Mouse (Mus musculus) liver, embryonic 16.5 days (tissue): ENCODE data around the gene Ifnl3. TPM values are rescaled to one million over a fixed set of nuclear protein-coding genes. Genes with fewer than 3 reads are reported as not detected.
"Not testable (repeated sequence)": the region's sequence is repeated elsewhere in the genome, so short reads cannot be mapped to it uniquely, and the experiment has no call there.

Experiments
- ATAC-seq: fragments of 200-750 bp; cut with Nextera tagmentation; 2 replicates; pipeline ENCODE4 v1.8.0; 2017; ENCODE audit warnings: low read depth, mild to moderate bottlenecking, moderate number of reproducible peaks, moderate library complexity
- H3K27ac ChIP-seq: fragments of 300-500 bp; sonication (generic); 2 replicates; pipeline ENCODE4 v1.5.1; 2014; ENCODE audit warnings: mild to moderate bottlenecking, low read length
- H3K27me3 ChIP-seq: fragments of 300-500 bp; sonication (generic); 2 replicates; pipeline ENCODE4 v1.6.1; 2014; ENCODE audit warnings: low read depth, low read length, mixed read lengths; ENCODE audit not compliant: control insufficient read depth, insufficient read depth
- H3K36me3 ChIP-seq: fragments of 300-500 bp; sonication (generic); 2 replicates; pipeline ENCODE4 v1.6.1; 2014; ENCODE audit warnings: mild to moderate bottlenecking; ENCODE audit not compliant: control insufficient read depth, insufficient read depth
- H3K4me1 ChIP-seq: fragments of 300-500 bp; sonication (generic); 2 replicates; pipeline ENCODE4 v1.6.1; 2014; ENCODE audit warnings: low read depth, low read length, mixed read lengths; ENCODE audit not compliant: control insufficient read depth
- H3K4me2 ChIP-seq: fragments of 300-500 bp; sonication (generic); 2 replicates; pipeline ENCODE4 v1.6.1; 2014; ENCODE audit warnings: low read depth, low read length, mixed read lengths
- H3K4me3 ChIP-seq: fragments of 300-500 bp; sonication (generic); 2 replicates; pipeline ENCODE4 v1.5.1; 2014; ENCODE audit warnings: low read depth, mild to moderate bottlenecking, low read length
- H3K9ac ChIP-seq: fragments of 300-500 bp; sonication (generic); 2 replicates; pipeline ENCODE4 v1.6.1; 2014; ENCODE audit warnings: low read depth, low read length
- H3K9me3 ChIP-seq: fragments of 300-500 bp; sonication (generic); replicated peaks from 2 replicates; pipeline ENCODE4 v1.6.1; 2016; ENCODE audit warnings: low read length; ENCODE audit not compliant: control insufficient read depth
- WGBS: fragments of 180-500 bp; shearing (Covaris S2); extraction: QIAGEN DNeasy Blood & Tissue Kit; methylation state at CpG from one replicate; pipeline ENCODE4 v1.1.7; 2014; ENCODE audit not compliant: insufficient replicate concordance; 5-methylcytosine and 5-hydroxymethylcytosine counted together
- polyA plus RNA-seq: library from polyadenylated mRNA; unstranded; fragments of >200 nt; fragmentation: Nextera tagmentation; extraction: Ambion mirVana; gene quantifications from 2 replicates; pipeline ENCODE4 v1.2.1, GENCODE M21; 2015

The Ifnl3 gene
- polyA plus RNA-seq = not detected in 2 replicates

DNA sequence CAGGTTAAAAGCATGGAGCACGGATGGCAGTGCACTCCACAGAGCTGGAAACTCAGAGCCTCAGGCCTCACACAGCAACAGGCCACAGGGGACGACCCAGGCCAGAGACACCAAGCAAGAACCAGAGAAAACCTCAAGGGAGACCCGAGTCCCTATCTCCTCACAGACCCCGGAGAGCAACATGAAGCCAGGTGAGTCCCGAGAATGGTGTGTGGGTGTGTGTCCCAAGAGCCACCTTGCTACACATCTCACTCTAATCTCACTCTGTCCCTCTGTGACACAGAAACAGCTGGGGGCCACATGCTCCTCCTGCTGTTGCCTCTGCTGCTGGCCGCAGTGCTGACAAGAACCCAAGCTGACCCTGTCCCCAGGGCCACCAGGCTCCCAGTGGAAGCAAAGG is at the start of gene Ifnl3:
TSS of gene Ifnl3 (plus strand) at position 301 of the 400 bp plus-strand sequence.
- H3K36me3 ChIP-seq, H3K4me2 ChIP-seq, H3K9ac ChIP-seq, H3K4me3 ChIP-seq, H3K4me1 ChIP-seq, ATAC-seq, H3K9me3 ChIP-seq, H3K27ac ChIP-seq, H3K27me3 ChIP-seq: not testable (repeated sequence)
- 61% methylated on average over 5 of the region's 6 CpGs for WGBS

GRCm38 (mm10) chr7:28476191-28476590 is 46.4 kb upstream of the Ifnl3 start:
- H3K27ac ChIP-seq = no peak overlapping the region
- no peaks in the 10 kb centered on the region for H3K27me3 ChIP-seq
- no peak overlapping the region for H3K9ac ChIP-seq
- no peak overlapping the region for H3K4me3 ChIP-seq
- no peaks in the 10 kb centered on the region for H3K9me3 ChIP-seq
- no peaks in the 10 kb centered on the region for H3K4me1 ChIP-seq
- H3K36me3 ChIP-seq = no peaks in the 10 kb centered on the region
- WGBS = 77% methylated on average over 6 of the region's 6 CpGs
- no peak for ATAC-seq
- H3K4me2 ChIP-seq = no peak overlapping the region

DNA sequence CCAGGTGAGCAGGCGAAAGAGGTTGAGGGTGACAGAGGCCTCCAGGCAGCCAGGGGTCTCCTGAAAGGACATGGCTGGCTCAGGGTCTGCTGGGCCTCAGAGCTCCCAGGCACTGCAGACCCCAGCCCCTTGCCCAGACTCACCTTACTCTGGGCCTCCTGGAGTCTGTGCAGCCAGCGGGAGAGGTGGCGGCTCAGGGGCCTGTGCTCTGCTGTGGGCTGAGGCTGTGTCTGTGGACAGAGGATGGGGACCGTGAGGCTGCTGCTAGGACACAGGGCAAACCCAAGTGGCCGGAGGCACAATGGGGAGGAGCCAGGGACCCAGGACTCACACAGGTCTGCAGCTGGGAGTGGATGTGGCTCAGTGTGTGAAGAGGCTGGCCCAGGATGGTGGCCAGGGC is 45.3 kb upstream of the Ifnl3 start:
- H3K9me3 ChIP-seq = no peaks in the 10 kb centered on the region
- H3K4me1 ChIP-seq = no peaks in the 10 kb centered on the region
- H3K4me2 ChIP-seq = no peak overlapping the region
- no peak overlapping the region for H3K27ac ChIP-seq
- H3K36me3 ChIP-seq = no peaks in the 10 kb centered on the region
- H3K4me3 ChIP-seq = no peak overlapping the region
- no peak for ATAC-seq
- H3K27me3 ChIP-seq = no peaks in the 10 kb centered on the region
- H3K9ac ChIP-seq = no peak overlapping the region
- 71% methylated on average over 5 of the region's 5 CpGs for WGBS

GRCm38 (mm10) chr7:28478854-28479253 is 43.8 kb upstream of the Ifnl3 start:
- no peak for ATAC-seq
- no peaks in the 10 kb centered on the region for H3K4me1 ChIP-seq

GRCm38 (mm10) chr7:28482854-28483253 is 39.8 kb upstream of the Ifnl3 start:
- no peak overlapping the region for H3K4me2 ChIP-seq
- H3K27ac ChIP-seq = no peak overlapping the region
- no peak for ATAC-seq
- no peaks in the 10 kb centered on the region for H3K9me3 ChIP-seq
- no peaks in the 10 kb centered on the region for H3K36me3 ChIP-seq
- no peaks in the 10 kb centered on the region; the same call in none of the 2 replicates for H3K27me3 ChIP-seq
- no peak overlapping the region for H3K9ac ChIP-seq
- no peak overlapping the region for H3K4me3 ChIP-seq
- no peaks in the 10 kb centered on the region for H3K4me1 ChIP-seq
- WGBS = 72% methylated on average over 11 of the region's 11 CpGs

More at GRCm38 (mm10) chr7:28478854-28479253, 43.8 kb upstream of the Ifnl3 start:
- no peaks in the 10 kb centered on the region for H3K36me3 ChIP-seq
- H3K27ac ChIP-seq = no peak overlapping the region
- H3K4me2 ChIP-seq = no peak overlapping the region
- H3K27me3 ChIP-seq = no peaks in the 10 kb centered on the region
- H3K9me3 ChIP-seq = no peaks in the 10 kb centered on the region
- H3K4me3 ChIP-seq = no peak overlapping the region
- 7% methylated on average over 8 of the region's 8 CpGs for WGBS
- H3K9ac ChIP-seq = no peak overlapping the region

- Histone ChIP-seq H3K4me3 (no peak overlapping the region), H3K27me3 (no peaks in the 10 kb centered on the region; the same call in none of the 2 replicates), H3K36me3 (no peaks in the 10 kb centered on the region), H3K4me2 (no peak overlapping the region), H3K27ac (no peak overlapping the region), H3K9me3 (no peaks in the 10 kb centered on the region), H3K9ac (no peak overlapping the region), H3K4me1 (no peaks in the 10 kb centered on the region)
- 31% methylated on average over 4 of the region's 4 CpGs for WGBS
- ATAC-seq = no peak
Observed at GRCm38 (mm10) chr7:28484192-28484591, 38.4 kb upstream of the Ifnl3 start.

GRCm38 (mm10) chr7:28488030-28488491 is 34.6 kb upstream of the Ifnl3 start:
- Histone ChIP-seq H3K27ac (no peak overlapping the region), H3K4me2 (no peak overlapping the region), H3K9me3 (no peaks in the 10 kb centered on the region), H3K36me3 (no peaks in the 10 kb centered on the region), H3K4me3 (no peak overlapping the region), H3K27me3 (no peaks in the 10 kb centered on the region; the same call in none of the 2 replicates), H3K4me1 (no peaks in the 10 kb centered on the region), H3K9ac (no peak overlapping the region)
- WGBS = 9% methylated on average over 16 of the region's 16 CpGs
- ATAC-seq = no peak

DNA sequence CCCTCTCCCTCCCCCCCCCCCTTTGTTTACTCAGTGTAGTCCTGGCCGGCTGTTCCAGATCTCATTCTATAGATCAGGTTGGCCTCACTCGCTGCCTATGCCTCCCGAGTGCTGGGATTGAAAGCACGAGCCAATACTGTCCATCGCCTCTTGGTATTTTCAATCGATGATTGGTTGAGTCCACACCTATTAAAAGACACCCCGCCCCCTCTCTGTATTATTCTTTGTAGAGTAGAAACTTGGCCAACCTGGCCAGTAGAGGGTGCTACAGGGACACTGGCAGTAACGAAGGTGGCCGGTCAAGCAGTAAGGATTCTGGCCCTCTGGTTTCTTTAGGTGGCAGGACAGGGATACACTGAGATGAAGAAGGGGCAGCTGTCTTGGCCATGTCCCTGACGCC is 32.2 kb upstream of the Ifnl3 start:
- Histone ChIP-seq H3K9ac (no peak overlapping the region), H3K27me3 (no peaks in the 10 kb centered on the region; the same call in none of the 2 replicates), H3K36me3 (no peaks in the 10 kb centered on the region), H3K4me3 (no peak overlapping the region), H3K4me1 (no peaks in the 10 kb centered on the region), H3K9me3 (no peaks in the 10 kb centered on the region), H3K27ac (no peak overlapping the region), H3K4me2 (no peak overlapping the region)
- peak; percentile 41; the same call in 1 of the 2 replicates for ATAC-seq
- 7% methylated on average over 10 of the region's 10 CpGs for WGBS

DNA sequence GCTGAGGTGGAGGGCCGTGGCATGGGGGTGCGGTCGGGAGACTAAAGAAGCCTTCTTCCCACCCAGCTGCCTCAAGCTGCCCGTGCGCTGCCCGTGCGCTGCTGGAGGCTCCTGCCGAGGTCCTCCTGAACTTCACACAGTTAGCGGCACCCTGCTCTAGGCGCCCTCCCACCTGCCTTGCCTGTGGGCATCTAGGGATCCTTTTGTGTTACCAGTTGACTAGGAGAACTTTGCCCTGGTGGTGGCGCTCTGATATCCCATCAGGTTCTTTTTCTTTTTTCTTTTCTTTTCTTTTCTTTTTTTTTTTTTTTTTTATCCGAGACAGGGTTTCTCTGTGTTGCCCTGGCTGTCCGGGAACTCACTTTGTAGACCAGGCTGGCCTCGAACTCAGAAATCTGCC is 31.7 kb upstream of the Ifnl3 start:
- no peak overlapping the region for H3K27ac ChIP-seq
- ATAC-seq = no peak
- no peak overlapping the region for H3K4me2 ChIP-seq
- H3K27me3 ChIP-seq = no peaks in the 10 kb centered on the region; the same call in none of the 2 replicates
- no peaks in the 10 kb centered on the region for H3K9me3 ChIP-seq
- H3K4me3 ChIP-seq = no peak overlapping the region
- 34% methylated on average over 14 of the region's 14 CpGs for WGBS
- H3K9ac ChIP-seq = no peak overlapping the region
- H3K4me1 ChIP-seq = no peaks in the 10 kb centered on the region
- H3K36me3 ChIP-seq = no peaks in the 10 kb centered on the region
